Mouse (Mus musculus): Measurements from ENCODE around the gene Sds. TPM values are rescaled to one million over a fixed set of nuclear protein-coding genes. Genes with fewer than 3 reads are reported as not detected.

Sds gene
- total RNA-seq (2022) = under 1 TPM; 0.45 to 0.99 (median 0.60) TPM

GRCm38 (mm10) chr5:120476296-120476695, at the start of gene Sds:
Sds (plus strand) TSS chr5:120476526.
- DNase-seq (ENCODE audit: low spot score in 2 of 2) = no peak

- no peak for DNase-seq (ENCODE audit: low spot score in 2 of 2)
Observed at GRCm38 (mm10) chr5:120426572-120426971, 49.8 kb upstream of the Sds start.

- DNase-seq (ENCODE audit: low spot score in 2 of 2) = no peak
Observed at GRCm38 (mm10) chr5:120427451-120427938, 48.8 kb upstream of the Sds start.

- no peak for DNase-seq (ENCODE audit: low spot score in 2 of 2)
Observed at GRCm38 (mm10) chr5:120428189-120428838, 48.0 kb upstream of the Sds start.

- no peak for DNase-seq (ENCODE audit: low spot score in 2 of 2)
Observed at GRCm38 (mm10) chr5:120428990-120429389, 47.3 kb upstream of the Sds start.

- DNase-seq (ENCODE audit: low spot score in 2 of 2) = no peak
Observed at GRCm38 (mm10) chr5:120429692-120430091, 46.6 kb upstream of the Sds start.

- DNase-seq (ENCODE audit: low spot score in 2 of 2) = no peak
Observed at GRCm38 (mm10) chr5:120431001-120431583, 45.2 kb upstream of the Sds start.

- no peak for DNase-seq (ENCODE audit: low spot score in 2 of 2)
Observed at GRCm38 (mm10) chr5:120431649-120432485, 44.5 kb upstream of the Sds start, which contains the start of gene Lhx5. Lhx5 (plus strand) TSS chr5:120431699.

- no peak for DNase-seq (ENCODE audit: low spot score in 2 of 2)
Observed at GRCm38 (mm10) chr5:120432486-120433015, 43.8 kb upstream of the Sds start.

- DNase-seq (ENCODE audit: low spot score in 2 of 2) = no peak
Observed at GRCm38 (mm10) chr5:120433135-120433760, 43.1 kb upstream of the Sds start.

GRCm38 (mm10) chr5:120434231-120434735, 42.0 kb upstream of the Sds start:
- DNase-seq (ENCODE audit: low spot score in 2 of 2) = no peak

- DNase-seq (ENCODE audit: low spot score in 2 of 2) = no peak
Observed at GRCm38 (mm10) chr5:120435006-120435681, 41.2 kb upstream of the Sds start.

- DNase-seq (ENCODE audit: low spot score in 2 of 2) = no peak
Observed at GRCm38 (mm10) chr5:120435731-120436501, 40.4 kb upstream of the Sds start.

GRCm38 (mm10) chr5:120436885-120437495, 39.3 kb upstream of the Sds start:
- no peak for DNase-seq (ENCODE audit: low spot score in 2 of 2)

- no peak for DNase-seq (ENCODE audit: low spot score in 2 of 2)
Observed at GRCm38 (mm10) chr5:120437539-120437938, 38.8 kb upstream of the Sds start.

- DNase-seq (ENCODE audit: low spot score in 2 of 2) = no peak
Observed at GRCm38 (mm10) chr5:120437986-120438385, 38.3 kb upstream of the Sds start.

GRCm38 (mm10) chr5:120438469-120438868, 37.9 kb upstream of the Sds start:
- no peak for DNase-seq (ENCODE audit: low spot score in 2 of 2)

- no peak for DNase-seq (ENCODE audit: low spot score in 2 of 2)
Observed at GRCm38 (mm10) chr5:120438991-120439710, 37.2 kb upstream of the Sds start.
